ENCODE assay signal across 30 mouse cellular contexts in the genomic region with DNA sequence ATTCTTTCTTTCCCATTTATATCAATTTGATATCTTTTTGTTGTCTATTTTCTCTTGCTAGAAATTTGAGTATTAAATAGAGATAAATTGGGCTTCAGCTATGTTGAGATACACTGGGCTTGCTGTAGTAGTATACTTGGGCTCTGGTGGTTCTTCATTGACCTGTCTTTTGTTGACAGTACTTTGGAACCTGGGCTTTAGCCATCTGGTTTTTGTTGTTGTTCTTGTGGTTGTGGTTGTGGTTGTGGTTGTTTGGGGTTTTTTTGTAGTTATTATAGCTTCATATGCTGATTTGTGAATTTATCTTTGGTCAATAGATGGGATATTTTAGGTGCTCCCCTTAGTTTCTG. TPM values are rescaled to one million over a fixed set of nuclear protein-coding genes. Genes with fewer than 3 reads are reported as not detected.
A peak's percentile ranks its signal among the peaks of the same experiment; 100 is the strongest.
DNase-seq lines count a peak whose midpoint lies in the region; ATAC-seq lines count a peak whose summit lies in the region.
"Had no signal": no experiment of that assay in that cellular context is flagged by ENCODE, and none has a peak within 500 bp of the region (broad histone marks: within the 10 kb centered on the region; RNA-seq: fewer than 3 reads in every experiment).

No protein-coding gene starts in this region.

- no peak for DNase-seq in neural tube, embryonic 10.5 days (ENCODE audit: extremely low spot score, low spot score)
- DNase-seq in hindbrain, embryonic 14.5 days (ENCODE audit: low spot score), result no peak
- no peak for DNase-seq in adrenal gland, postnatal 36 days
- no peak for DNase-seq in embryonic facial prominence, embryonic 10.5 days (ENCODE audit: low spot score)
- DNase-seq: adrenal gland, postnatal 14 days; B cell, adult 2 months; cerebellum, adult 9-10 months; gastrocnemius, postnatal 14 days; heart, adult 18-20 months; heart, postnatal 10 days; kidney, adult 18-20 months; kidney, postnatal 10 days; left cerebral cortex, postnatal 4 days; right cerebral cortex, postnatal 14 days had no signal

- H3K27me3 ChIP-seq in hindbrain, embryonic 12.5 days, result no peaks in the 10 kb centered on the region
- no peaks in the 10 kb centered on the region for H3K27me3 ChIP-seq in hindbrain, embryonic 16.5 days (replicated peaks; ENCODE audit: control insufficient read depth, insufficient read depth, low read length)
- no peaks in the 10 kb centered on the region for H3K27me3 ChIP-seq in neural tube, embryonic 12.5 days (replicated peaks)
- H3K27me3 ChIP-seq in hindbrain, embryonic 14.5 days (ENCODE audit: control insufficient read depth, insufficient read depth, low read length), result no peaks in the 10 kb centered on the region
- no peaks in the 10 kb centered on the region for H3K27me3 ChIP-seq in midbrain, embryonic 16.5 days (ENCODE audit: control insufficient read depth, insufficient read depth, low read depth, low read length)
- H3K27me3 ChIP-seq in embryonic facial prominence, embryonic 10.5 days (replicated peaks; ENCODE audit: low read depth, poor library complexity, severe bottlenecking), result no peaks in the 10 kb centered on the region
- H3K27me3 ChIP-seq: heart, embryonic 12.5 days; limb, embryonic 15.5 days; liver, embryonic 15.5 days had no signal

- peak; percentile 46; the same call in 1 of the 2 replicates for ATAC-seq in hindbrain, embryonic 12.5 days (ENCODE audit: low FRiP score)
- ATAC-seq in hindbrain, embryonic 16.5 days, result no peak
- peak; percentile 70; the same call in 1 of the 2 replicates for ATAC-seq in neural tube, embryonic 12.5 days (ENCODE audit: low FRiP score, low read depth)
- ATAC-seq in hindbrain, embryonic 14.5 days (ENCODE audit: low FRiP score), result no peak
- ATAC-seq in midbrain, embryonic 16.5 days, result 0 out of 2 replicates have a peak, but pooled peaks have one; percentile 39

- no peak overlapping the region for H3K9ac ChIP-seq in hindbrain, embryonic 12.5 days
- H3K9ac ChIP-seq in hindbrain, embryonic 16.5 days (ENCODE audit: low read depth, low read length), result no peak overlapping the region
- H3K9ac ChIP-seq in neural tube, embryonic 12.5 days, result no peak overlapping the region
- H3K9ac ChIP-seq in hindbrain, embryonic 14.5 days, result no peak overlapping the region
- H3K9ac ChIP-seq in midbrain, embryonic 16.5 days (ENCODE audit: low read depth, low read length), result no peak overlapping the region
- H3K9ac ChIP-seq: limb, embryonic 15.5 days; liver, embryonic 15.5 days had no signal

- no peaks in the 10 kb centered on the region for H3K36me3 ChIP-seq in hindbrain, embryonic 12.5 days
- H3K36me3 ChIP-seq in hindbrain, embryonic 16.5 days (ENCODE audit: control insufficient read depth, insufficient read depth, low read length), result no peaks in the 10 kb centered on the region
- no peaks in the 10 kb centered on the region for H3K36me3 ChIP-seq in neural tube, embryonic 12.5 days
- H3K36me3 ChIP-seq in hindbrain, embryonic 14.5 days (replicated peaks; ENCODE audit: control insufficient read depth, insufficient read depth), result no peaks in the 10 kb centered on the region
- H3K36me3 ChIP-seq in midbrain, embryonic 16.5 days (ENCODE audit: control insufficient read depth, insufficient read depth, low read length), result no peaks in the 10 kb centered on the region
- H3K36me3 ChIP-seq in embryonic facial prominence, embryonic 10.5 days (replicated peaks), result no peaks in the 10 kb centered on the region
- H3K36me3 ChIP-seq: heart, embryonic 12.5 days; limb, embryonic 15.5 days; liver, embryonic 15.5 days had no signal

- H3K9me3 ChIP-seq in hindbrain, embryonic 12.5 days (replicated peaks), result no peaks in the 10 kb centered on the region
- H3K9me3 ChIP-seq in hindbrain, embryonic 16.5 days (ENCODE audit: control insufficient read depth, low read length), result no peaks in the 10 kb centered on the region
- no peaks in the 10 kb centered on the region for H3K9me3 ChIP-seq in neural tube, embryonic 12.5 days
- no peaks in the 10 kb centered on the region for H3K9me3 ChIP-seq in hindbrain, embryonic 14.5 days (ENCODE audit: control insufficient read depth, low read length)
- H3K9me3 ChIP-seq in midbrain, embryonic 16.5 days (replicated peaks; ENCODE audit: control insufficient read depth, low read length, poor library complexity, severe bottlenecking), result no peaks in the 10 kb centered on the region
- no peaks in the 10 kb centered on the region for H3K9me3 ChIP-seq in embryonic facial prominence, embryonic 10.5 days
- H3K9me3 ChIP-seq: heart, embryonic 12.5 days; limb, embryonic 15.5 days; liver, embryonic 15.5 days had no signal

- no peak overlapping the region for H3K4me2 ChIP-seq in hindbrain, embryonic 12.5 days (replicated peaks)
- H3K4me2 ChIP-seq in hindbrain, embryonic 16.5 days (ENCODE audit: low read length), result no peak overlapping the region
- H3K4me2 ChIP-seq in neural tube, embryonic 12.5 days (replicated peaks), result no peak overlapping the region
- peak overlapping the region; percentile 48; the same call in 1 of the 2 replicates for H3K4me2 ChIP-seq in hindbrain, embryonic 14.5 days (replicated peaks)
- H3K4me2 ChIP-seq in midbrain, embryonic 16.5 days (ENCODE audit: low read length), result no peak overlapping the region

- H3K4me1 ChIP-seq in hindbrain, embryonic 12.5 days, result no peaks in the 10 kb centered on the region
- no peaks in the 10 kb centered on the region for H3K4me1 ChIP-seq in hindbrain, embryonic 16.5 days (ENCODE audit: control insufficient read depth, insufficient read depth, low read depth, low read length)
- no peaks in the 10 kb centered on the region for H3K4me1 ChIP-seq in neural tube, embryonic 12.5 days
- H3K4me1 ChIP-seq in hindbrain, embryonic 14.5 days (replicated peaks; ENCODE audit: control insufficient read depth, insufficient read depth, low read length), result no peaks in the 10 kb centered on the region
- no peaks in the 10 kb centered on the region for H3K4me1 ChIP-seq in midbrain, embryonic 16.5 days (ENCODE audit: control insufficient read depth, insufficient read depth, low read length)
- no peaks in the 10 kb centered on the region for H3K4me1 ChIP-seq in embryonic facial prominence, embryonic 10.5 days
- H3K4me1 ChIP-seq: heart, embryonic 12.5 days; limb, embryonic 15.5 days; liver, embryonic 15.5 days had no signal

- H3K27ac ChIP-seq in hindbrain, embryonic 12.5 days, result no peak overlapping the region
- no peak overlapping the region for H3K27ac ChIP-seq in hindbrain, embryonic 16.5 days (ENCODE audit: low read depth, low read length)
- H3K27ac ChIP-seq in neural tube, embryonic 12.5 days, result no peak overlapping the region
- H3K27ac ChIP-seq in hindbrain, embryonic 14.5 days, result no peak overlapping the region
- no peak overlapping the region for H3K27ac ChIP-seq in midbrain, embryonic 16.5 days (ENCODE audit: low read length)
- H3K27ac ChIP-seq in embryonic facial prominence, embryonic 10.5 days (replicated peaks), result no peak overlapping the region
- H3K27ac ChIP-seq: limb, embryonic 15.5 days; liver, embryonic 15.5 days; macrophage; stomach, postnatal 0 days had no signal

- H3K4me3 ChIP-seq in hindbrain, embryonic 12.5 days, result no peak overlapping the region
- no peak overlapping the region for H3K4me3 ChIP-seq in hindbrain, embryonic 16.5 days (ENCODE audit: low read length)
- H3K4me3 ChIP-seq in neural tube, embryonic 12.5 days, result no peak overlapping the region
- H3K4me3 ChIP-seq in hindbrain, embryonic 14.5 days (replicated peaks; ENCODE audit: low read length), result no peak overlapping the region
- no peak overlapping the region for H3K4me3 ChIP-seq in midbrain, embryonic 16.5 days (ENCODE audit: low read depth, low read length)
- H3K4me3 ChIP-seq in embryonic facial prominence, embryonic 10.5 days, result no peak overlapping the region
- H3K4me3 ChIP-seq: liver, embryonic 15.5 days had no signal

RNA-seq across cellular contexts. Expression of a gene that starts 33.6 kb away (rescaled TPM):
- polyA plus RNA-seq in hindbrain, embryonic 12.5 days (2016; fragmentation: Nextera tagmentation; extraction: Ambion mirVana), result not detected in 2 replicates
- not detected in 2 replicates for polyA plus RNA-seq in hindbrain, embryonic 16.5 days (2015; fragmentation: Nextera tagmentation; extraction: Ambion mirVana)
- not detected in 2 replicates for polyA plus RNA-seq in neural tube, embryonic 12.5 days (2016; fragmentation: Nextera tagmentation; extraction: Ambion mirVana)
- polyA plus RNA-seq in hindbrain, embryonic 14.5 days (2014; fragmentation: Nextera tagmentation; extraction: Ambion mirVana), result not detected in 2 replicates
- polyA plus RNA-seq in midbrain, embryonic 16.5 days (2015; fragmentation: Nextera tagmentation; extraction: Ambion mirVana), result not detected in 2 replicates
- total RNA-seq in adrenal gland, postnatal 36 days (2021), result not detected
- polyA plus RNA-seq in embryonic facial prominence, embryonic 10.5 days (2016; fragmentation: Nextera tagmentation; extraction: Ambion mirVana), result not detected in 2 replicates
- total RNA-seq: adrenal gland, postnatal 14 days; common myeloid progenitor, adult 5-6 weeks; gastrocnemius, postnatal 14 days; heart, adult 18-20 months; heart, postnatal 10 days; layer of hippocampus, postnatal 14 days; left cerebral cortex, adult 8-10 months; left cerebral cortex, postnatal 4 days; MEL had no signal
- polyA plus RNA-seq: brain, embryonic 14.5 days; heart, embryonic 12.5 days; limb, embryonic 15.5 days; liver, embryonic 15.5 days; lung, embryonic 16.5 days; macrophage; stomach, postnatal 0 days; urinary bladder, adult 2 months had no signal

Comparison
In these comparisons a context has a peak if more than half of its experiments do, and no peak if none do; other contexts are left out.
1. ATAC-seq: peak in hindbrain, embryonic 12.5 days (single experiment), neural tube, embryonic 12.5 days (single experiment) and midbrain, embryonic 16.5 days (single experiment); none in hindbrain, embryonic 16.5 days (single experiment) and hindbrain, embryonic 14.5 days (single experiment).